Mouse (Mus musculus) testis, postnatal 10 days (tissue): Measurements from ENCODE around the gene Taf13.

Experiments
- DNase-seq: peaks from one replicate; pipeline ENCODE4 v3.0.0; 2021; ENCODE audit warnings: low spot score

Taf13 gene

GRCm38 (mm10) chr3:108572309-108573010 lies 962 bp downstream of the Taf13 start:
- DNase-seq: no peak

- no peak for DNase-seq
Observed at GRCm38 (mm10) chr3:108574018-108574417, 2.5 kb downstream of the Taf13 start.

DNA sequence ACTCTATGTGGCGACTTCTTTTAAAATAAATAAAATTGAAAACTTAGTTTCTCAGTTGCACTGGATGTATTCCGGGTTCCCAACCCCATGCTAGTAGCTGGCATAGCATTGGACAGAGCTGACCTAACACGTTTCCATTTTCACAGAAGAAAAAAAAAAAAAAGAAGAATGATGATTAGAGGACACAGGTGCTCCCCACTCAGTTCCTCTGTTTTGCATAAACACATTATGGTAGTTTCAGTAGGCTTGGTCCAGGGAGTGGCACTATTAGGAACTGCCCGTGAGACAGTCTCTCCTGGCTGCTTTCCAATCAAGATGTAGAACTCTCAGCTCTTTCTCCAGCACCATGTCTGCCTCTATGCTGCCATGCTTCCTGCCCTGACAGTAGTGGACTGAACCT lies 13.1 kb downstream of the Taf13 start:
- no peak for DNase-seq

DNA sequence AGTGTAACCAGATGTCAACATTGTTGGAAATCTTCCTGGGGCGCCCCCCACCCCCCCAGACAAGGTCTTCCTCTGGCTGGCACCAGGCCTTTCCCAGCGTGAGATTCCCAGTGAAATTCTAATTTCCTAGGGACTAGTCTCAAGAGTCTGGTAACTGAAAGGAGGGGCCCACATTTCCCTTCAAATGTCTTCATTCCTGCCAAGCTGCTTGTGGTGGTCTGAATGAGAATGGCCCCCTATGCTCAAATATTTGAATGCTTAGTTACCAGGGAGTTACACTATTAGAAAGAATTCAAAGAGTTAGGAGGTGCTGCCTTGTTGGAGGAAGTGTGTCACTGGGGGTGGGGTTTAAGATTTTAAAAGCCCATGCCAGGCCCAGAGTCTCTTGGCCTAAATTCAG lies 16.9 kb downstream of the Taf13 start:
- no peak for DNase-seq

DNA sequence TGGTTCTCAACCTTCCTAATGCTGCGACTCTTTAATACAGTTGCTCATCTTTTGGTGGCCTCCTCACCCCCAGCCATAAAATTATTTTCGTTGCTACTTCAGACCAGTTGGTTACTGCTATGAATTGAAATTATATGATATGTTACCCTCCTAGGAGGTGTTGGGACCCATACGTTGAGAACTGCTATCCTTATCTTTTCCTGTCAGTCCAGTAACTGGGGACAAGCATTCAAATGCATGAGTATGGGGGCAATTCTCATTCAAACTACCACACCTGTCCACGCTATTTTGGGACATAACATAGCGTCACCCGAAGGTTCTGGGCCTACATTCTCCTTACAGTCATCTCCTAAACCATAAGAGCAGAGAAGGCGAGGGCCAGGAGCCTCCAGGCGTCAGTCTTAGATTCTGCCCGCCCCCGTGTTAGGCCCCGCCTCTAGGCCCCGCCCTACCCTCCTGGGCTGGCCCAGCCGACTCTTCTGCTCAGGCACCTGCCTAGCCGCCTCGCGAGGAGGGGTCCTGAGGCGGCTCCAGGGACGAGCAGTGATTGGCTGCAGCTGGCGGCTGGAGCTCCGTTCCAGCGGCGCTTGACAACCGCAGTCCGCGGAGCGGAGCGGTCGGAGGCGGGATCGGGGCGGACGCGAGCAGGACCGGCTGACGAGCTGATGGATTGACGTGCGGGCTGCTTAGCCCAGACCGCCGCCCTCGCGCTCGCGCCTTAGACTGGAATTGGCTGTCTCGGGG lies 19.5 kb downstream of the Taf13 start, which contains the start of gene Wdr47:
Gene Wdr47 (plus strand): TSS at position 494 of the 744 bp plus-strand sequence.
- DNase-seq: peak; percentile 98

DNA sequence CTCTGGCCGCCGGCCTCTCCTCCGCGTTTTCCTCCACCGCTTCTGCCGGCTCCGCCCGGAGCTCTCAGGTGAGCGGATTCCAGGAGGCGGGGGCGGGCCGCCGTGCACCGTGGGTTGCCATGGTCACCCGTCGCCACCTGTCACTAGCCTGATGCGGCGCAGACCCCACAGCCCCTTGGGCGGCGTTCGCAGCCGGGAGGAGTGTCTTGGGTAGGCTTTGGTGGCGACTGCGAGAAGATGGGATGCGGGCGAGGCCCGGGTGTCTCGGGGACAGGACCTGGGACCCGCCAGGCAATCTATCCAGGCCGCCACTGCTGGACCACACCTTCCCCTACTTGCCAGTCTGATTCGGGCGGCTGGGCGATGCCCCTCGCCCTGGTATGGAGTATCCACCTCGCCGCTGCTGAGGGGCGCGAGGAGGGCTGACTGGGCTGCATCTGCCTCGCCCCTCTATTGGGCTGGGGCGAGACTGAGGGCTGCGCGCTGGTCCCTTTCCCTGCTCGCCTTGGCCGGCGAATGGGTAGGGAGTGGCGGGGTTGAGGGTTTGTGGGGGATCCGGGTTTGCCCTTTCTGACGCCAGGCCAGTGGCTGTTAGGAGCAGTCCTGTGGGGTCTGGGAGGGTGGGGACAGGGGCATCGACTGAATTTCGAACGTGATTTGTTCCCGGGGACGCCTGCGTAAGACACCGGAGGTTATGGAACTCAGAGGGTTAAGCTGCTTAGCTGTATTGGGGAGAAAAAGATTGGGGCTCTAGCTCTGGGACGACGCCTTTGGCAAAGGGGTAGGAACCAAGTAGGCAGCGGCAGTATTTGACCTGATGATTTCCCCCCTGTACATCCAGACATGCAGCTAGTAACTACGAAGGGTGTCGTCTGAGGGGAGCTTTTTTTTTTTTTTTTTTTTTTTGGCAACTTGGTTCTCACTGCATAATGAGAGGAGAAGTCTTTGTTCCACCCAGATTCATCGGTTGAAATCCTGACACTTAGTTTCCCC lies 20.3 kb downstream of the Taf13 start:
- DNase-seq: no peak

GRCm38 (mm10) chr3:108608906-108609305 lies 37.4 kb downstream of the Taf13 start:
- DNase-seq: no peak
